Mouse (Mus musculus): ENCODE results near the gene Ift81.
A peak's percentile ranks its signal among the peaks of the same experiment; 100 is the strongest.

Gene Ift81

GRCm38 (mm10) chr5:122516029-122516730 is 98.1 kb downstream of the Ift81 start:
- DNase-seq (ENCODE audit: low spot score) = no peak

GRCm38 (mm10) chr5:122514127-122514521 is 100.2 kb downstream of the Ift81 start:
- DNase-seq (ENCODE audit: low spot score) = no peak

GRCm38 (mm10) chr5:122513421-122514126 is 100.7 kb downstream of the Ift81 start:
- no peak for DNase-seq (ENCODE audit: low spot score)

- no peak for DNase-seq (ENCODE audit: low spot score)
These were observed 102.3 kb downstream of the Ift81 start for GRCm38 (mm10) chr5:122512011-122512410.

GRCm38 (mm10) chr5:122511405-122511804 is 102.9 kb downstream of the Ift81 start:
- peak; percentile 3 for DNase-seq (ENCODE audit: low spot score)

GRCm38 (mm10) chr5:122510651-122511157 is 103.6 kb downstream of the Ift81 start:
- no peak for DNase-seq (ENCODE audit: low spot score)

- DNase-seq (ENCODE audit: low spot score) = no peak
These were observed 104.7 kb downstream of the Ift81 start for GRCm38 (mm10) chr5:122509608-122510007.

- no peak for DNase-seq (ENCODE audit: low spot score)
These were observed 105.4 kb downstream of the Ift81 start for GRCm38 (mm10) chr5:122508861-122509306.

GRCm38 (mm10) chr5:122507396-122507795 is 106.9 kb downstream of the Ift81 start:
- no peak for DNase-seq (ENCODE audit: low spot score)

- DNase-seq (ENCODE audit: low spot score) = peak; percentile 10
These were observed 107.9 kb downstream of the Ift81 start for GRCm38 (mm10) chr5:122506462-122506861.

- no peak for DNase-seq (ENCODE audit: low spot score)
These were observed 108.8 kb downstream of the Ift81 start for GRCm38 (mm10) chr5:122505554-122505953.

- no peak for DNase-seq (ENCODE audit: low spot score)
These were observed 110.6 kb downstream of the Ift81 start for GRCm38 (mm10) chr5:122503760-122504119.

- DNase-seq (ENCODE audit: low spot score) = no peak
These were observed 111.1 kb downstream of the Ift81 start for GRCm38 (mm10) chr5:122503015-122503759.

GRCm38 (mm10) chr5:122502077-122502941 is 112.0 kb downstream of the Ift81 start, which contains the start of gene Atp2a2:
Gene Atp2a2, minus strand, starts transcription at chr5:122502225.
- DNase-seq (ENCODE audit: low spot score) = peak; percentile 91

GRCm38 (mm10) chr5:122501101-122502076 is 112.9 kb downstream of the Ift81 start:
- DNase-seq (ENCODE audit: low spot score) = peak; percentile 44

GRCm38 (mm10) chr5:122500563-122500962 is 113.8 kb downstream of the Ift81 start:
- no peak for DNase-seq (ENCODE audit: low spot score)
